Mouse (Mus musculus): ENCODE measurements at regions not wholly inside any gene's neighbourhood (a gene's known extent, or its start where the extent isn't known, plus 50 kb on each side); places are given as distances from the start of the nearest gene placed in this dataset.

DNA sequence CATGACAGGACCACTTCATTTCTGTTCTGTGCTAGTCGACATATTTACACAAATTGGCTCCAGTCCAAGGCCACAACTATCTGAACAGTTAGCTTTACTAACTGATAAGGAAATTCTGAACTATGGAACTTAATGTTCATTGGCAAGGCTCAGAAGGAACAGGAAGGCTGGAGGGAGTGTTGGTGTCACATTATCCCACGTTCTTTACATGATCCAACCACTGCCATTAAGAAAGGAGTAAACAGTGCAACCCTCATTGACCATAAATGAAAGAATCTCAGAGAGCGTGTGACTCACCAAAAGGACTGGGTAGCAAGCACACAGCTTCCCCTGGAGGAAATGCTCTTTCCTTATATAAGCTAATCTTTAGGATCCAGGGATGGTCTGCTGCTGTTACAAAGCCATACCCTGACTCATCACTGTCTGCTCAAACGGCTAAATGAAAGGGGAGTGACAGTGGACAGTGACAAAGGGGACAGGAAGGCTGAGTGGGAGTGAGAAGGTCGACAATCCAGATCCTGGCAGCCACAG lies 135.6 kb downstream of the Drd1 start:
- Histone ChIP-seq H3K4me2 (ENCODE audit: low read depth) (no peak overlapping the region), H3K27me3 (ENCODE audit: insufficient read depth, low read length) (no peaks in the 10 kb centered on the region), H3K36me3 (ENCODE audit: insufficient read depth) (no peaks in the 10 kb centered on the region), H3K4me1 (ENCODE audit: insufficient read depth) (no peaks in the 10 kb centered on the region; the same call in 1 of the 2 replicates), H3K9ac (no peak overlapping the region), H3K4me3 (ENCODE audit: low read depth, low read length) (no peak overlapping the region), H3K9me3 (ENCODE audit: low read length) (no peaks in the 10 kb centered on the region), H3K27ac (ENCODE audit: low read depth, low read length) (no peak overlapping the region)
- ATAC-seq (no peak), DNase-seq (no peak)
- WGBS = 60% methylated on average over 5 of the region's 5 CpGs
- TF ChIP-seq CTCF (IDR thresholded peaks at IDR 0.05; ENCODE audit: low read depth) = no peak

DNA sequence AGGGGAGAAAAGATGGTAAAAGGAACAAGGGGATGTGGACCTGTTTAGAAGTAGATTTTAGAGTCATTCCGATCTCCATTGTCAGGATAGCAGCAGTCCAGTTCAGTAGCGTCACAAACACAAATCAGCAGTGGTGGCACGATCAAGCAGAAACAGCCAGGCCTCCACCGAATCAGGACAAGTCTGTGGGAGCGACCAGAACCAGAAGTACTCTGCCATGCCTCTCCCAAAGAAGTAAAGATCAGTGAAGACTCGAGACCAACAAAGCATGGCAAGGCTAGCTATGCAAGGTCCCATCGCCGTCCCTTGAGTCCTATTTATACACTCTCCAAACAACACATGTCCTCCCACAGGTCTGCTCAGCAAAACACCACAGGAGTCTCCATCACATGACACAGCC lies 140.0 kb downstream of the Drd1 start:
- WGBS = 89% methylated on average over 8 of the region's 8 CpGs
- Histone ChIP-seq H3K9me3 (ENCODE audit: low read length) (no peaks in the 10 kb centered on the region), H3K36me3 (ENCODE audit: insufficient read depth) (no peaks in the 10 kb centered on the region), H3K27me3 (ENCODE audit: insufficient read depth, low read length) (no peaks in the 10 kb centered on the region), H3K4me1 (ENCODE audit: insufficient read depth) (no peaks in the 10 kb centered on the region), H3K4me2 (ENCODE audit: low read depth) (no peak overlapping the region), H3K27ac (ENCODE audit: low read depth, low read length) (no peak overlapping the region), H3K4me3 (ENCODE audit: low read depth, low read length) (no peak overlapping the region), H3K9ac (no peak overlapping the region)
- DNase-seq = no peak
- no peak for TF ChIP-seq CTCF (IDR thresholded peaks at IDR 0.05; ENCODE audit: low read depth)
- ATAC-seq = no peak

DNA sequence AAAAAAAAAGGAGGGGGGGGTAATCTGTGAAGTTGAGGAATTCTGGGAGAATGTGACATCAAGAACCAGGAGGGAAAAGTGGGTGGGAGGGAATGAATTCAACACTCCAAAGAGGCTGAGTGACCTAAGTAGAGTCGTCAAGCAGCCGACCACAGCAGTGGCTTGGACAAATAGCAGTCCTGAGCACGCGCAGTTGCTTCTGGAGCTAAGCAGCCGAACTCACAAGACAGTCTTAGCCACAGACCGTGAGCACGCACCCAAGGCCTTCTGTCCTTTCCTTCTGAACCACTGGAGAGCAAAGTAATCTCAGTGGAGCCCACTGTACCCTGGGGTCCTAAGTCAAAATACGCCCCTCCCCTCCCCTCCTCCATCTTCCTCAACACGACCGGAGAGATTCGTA lies 141.1 kb downstream of the Drd1 start:
- Histone ChIP-seq H3K9me3 (ENCODE audit: low read length) (no peaks in the 10 kb centered on the region), H3K9ac (no peak overlapping the region), H3K4me1 (ENCODE audit: insufficient read depth) (no peaks in the 10 kb centered on the region), H3K4me3 (ENCODE audit: low read depth, low read length) (no peak overlapping the region), H3K4me2 (ENCODE audit: low read depth) (no peak overlapping the region), H3K36me3 (ENCODE audit: insufficient read depth) (no peaks in the 10 kb centered on the region), H3K27ac (ENCODE audit: low read depth, low read length) (no peak overlapping the region), H3K27me3 (ENCODE audit: insufficient read depth, low read length) (no peaks in the 10 kb centered on the region)
- WGBS = 85% methylated on average over 11 of the region's 11 CpGs
- no peak for TF ChIP-seq CTCF (IDR thresholded peaks at IDR 0.05; ENCODE audit: low read depth)
- DNase-seq (no peak), ATAC-seq (no peak)

DNA sequence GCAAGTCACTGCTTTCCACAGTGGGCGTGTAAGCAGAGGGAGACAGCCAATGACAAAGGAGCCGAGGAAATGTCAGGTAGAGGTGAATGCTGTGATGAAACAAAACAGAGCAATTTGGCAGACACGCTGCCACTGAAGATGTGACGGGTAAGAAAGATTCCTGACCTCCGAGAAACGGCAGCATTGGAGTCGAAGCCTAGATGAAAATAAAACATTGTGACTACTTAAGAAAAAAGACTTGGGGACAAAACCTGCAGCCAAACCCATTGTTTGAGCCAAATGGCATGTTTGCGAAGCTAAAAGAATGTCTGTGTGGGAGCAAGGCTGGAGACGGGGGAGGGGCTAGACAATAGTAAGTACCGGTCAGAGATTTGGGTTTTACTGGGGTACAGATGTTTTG lies 142.0 kb downstream of the Drd1 start:
- Histone ChIP-seq H3K9ac (no peak overlapping the region), H3K4me3 (ENCODE audit: low read depth, low read length) (no peak overlapping the region), H3K4me1 (ENCODE audit: insufficient read depth) (no peaks in the 10 kb centered on the region), H3K36me3 (ENCODE audit: insufficient read depth) (no peaks in the 10 kb centered on the region), H3K4me2 (ENCODE audit: low read depth) (no peak overlapping the region), H3K27me3 (ENCODE audit: insufficient read depth, low read length) (no peaks in the 10 kb centered on the region), H3K27ac (ENCODE audit: low read depth, low read length) (no peak overlapping the region), H3K9me3 (ENCODE audit: low read length) (no peaks in the 10 kb centered on the region)
- DNase-seq (no peak), ATAC-seq (no peak)
- WGBS = 69% methylated on average over 10 of the region's 10 CpGs
- TF ChIP-seq CTCF (IDR thresholded peaks at IDR 0.05; ENCODE audit: low read depth) = no peak

DNA sequence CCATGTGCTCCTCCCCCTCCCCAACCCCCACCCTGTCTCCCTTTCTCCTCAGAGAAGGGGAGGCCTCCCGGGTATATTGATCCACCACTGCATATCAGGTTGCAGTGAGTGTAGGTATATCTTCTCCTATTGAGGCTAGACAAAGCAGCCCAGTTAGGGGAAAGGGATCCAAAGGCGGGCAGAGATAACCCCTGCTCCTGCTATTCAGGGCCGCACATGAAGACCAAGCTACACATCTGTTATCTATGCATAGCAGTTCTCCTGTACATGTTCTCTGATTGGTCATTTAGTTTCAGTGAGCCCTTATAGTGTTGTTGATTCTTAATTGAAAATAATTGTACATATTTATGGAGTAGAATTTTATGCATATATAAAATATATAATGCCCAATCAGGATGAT lies 143.7 kb downstream of the Drd1 start:
- no peaks in the 10 kb centered on the region for H3K36me3 ChIP-seq (ENCODE audit: insufficient read depth)
- H3K4me3 ChIP-seq (ENCODE audit: low read depth, low read length) = no peak overlapping the region
- H3K27ac ChIP-seq (ENCODE audit: low read depth, low read length) = no peak overlapping the region
- H3K4me2 ChIP-seq (ENCODE audit: low read depth) = no peak overlapping the region
- 61% methylated on average over 3 of the region's 3 CpGs for WGBS
- no peaks in the 10 kb centered on the region for H3K4me1 ChIP-seq (ENCODE audit: insufficient read depth)
- no peak for ATAC-seq
- H3K27me3 ChIP-seq (ENCODE audit: insufficient read depth, low read length) = no peaks in the 10 kb centered on the region
- no peak for DNase-seq
- H3K9me3 ChIP-seq (ENCODE audit: low read length) = no peaks in the 10 kb centered on the region
- no peak for TF ChIP-seq CTCF (IDR thresholded peaks at IDR 0.05; ENCODE audit: low read depth)
- H3K9ac ChIP-seq = no peak overlapping the region

DNA sequence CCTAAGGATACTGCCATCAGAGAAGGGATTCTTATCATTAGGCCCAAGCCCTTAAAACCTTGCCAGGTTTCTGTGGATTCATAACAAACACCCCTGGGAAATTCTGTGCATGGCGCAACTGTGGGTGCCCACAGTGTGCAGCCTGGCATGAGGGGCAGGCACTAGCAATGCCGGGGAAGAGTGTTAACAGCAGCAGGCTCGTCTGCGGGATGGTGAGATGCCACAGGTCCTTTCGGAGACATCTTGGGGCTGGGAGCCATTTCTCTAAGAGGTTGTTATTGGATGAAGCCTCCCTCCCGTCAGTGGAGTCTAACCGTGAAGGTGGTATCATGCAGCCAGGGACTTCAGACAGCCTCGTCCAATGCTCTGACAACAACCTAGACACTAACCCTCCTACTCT lies 144.2 kb downstream of the Drd1 start:
- Histone ChIP-seq H3K27me3 (ENCODE audit: insufficient read depth, low read length) (no peaks in the 10 kb centered on the region), H3K4me2 (ENCODE audit: low read depth) (no peak overlapping the region), H3K9ac (no peak overlapping the region), H3K9me3 (ENCODE audit: low read length) (no peaks in the 10 kb centered on the region), H3K36me3 (ENCODE audit: insufficient read depth) (no peaks in the 10 kb centered on the region), H3K4me3 (ENCODE audit: low read depth, low read length) (no peak overlapping the region), H3K4me1 (ENCODE audit: insufficient read depth) (no peaks in the 10 kb centered on the region), H3K27ac (ENCODE audit: low read depth, low read length) (no peak overlapping the region)
- WGBS = 86% methylated on average over 8 of the region's 8 CpGs
- TF ChIP-seq CTCF (IDR thresholded peaks at IDR 0.05; ENCODE audit: low read depth) = no peak
- ATAC-seq (no peak), DNase-seq (no peak)

DNA sequence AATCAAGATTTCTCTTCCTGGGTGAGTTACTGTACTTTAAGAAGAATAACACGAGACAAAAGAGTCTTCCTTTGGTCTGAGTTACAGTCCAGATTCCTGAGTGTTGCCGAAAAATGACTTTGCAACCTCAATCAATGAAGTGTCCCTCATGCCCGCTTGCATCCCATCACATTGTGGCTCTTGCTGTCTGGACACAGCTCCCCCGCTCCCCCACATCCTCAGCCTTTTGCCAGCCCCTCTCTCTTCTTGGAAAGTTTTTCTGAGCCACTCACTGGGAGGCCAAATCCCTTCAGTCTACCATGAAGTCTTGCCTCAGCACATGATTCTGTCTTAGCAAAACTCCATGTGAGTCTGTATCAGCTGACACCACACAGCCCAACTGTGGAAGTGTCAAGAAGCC lies 145.3 kb downstream of the Drd1 start:
- Histone ChIP-seq H3K27ac (ENCODE audit: low read depth, low read length) (no peak overlapping the region), H3K4me3 (ENCODE audit: low read depth, low read length) (no peak overlapping the region), H3K9me3 (ENCODE audit: low read length) (no peaks in the 10 kb centered on the region), H3K9ac (no peak overlapping the region), H3K27me3 (ENCODE audit: insufficient read depth, low read length) (no peaks in the 10 kb centered on the region), H3K36me3 (ENCODE audit: insufficient read depth) (no peaks in the 10 kb centered on the region), H3K4me2 (ENCODE audit: low read depth) (no peak overlapping the region), H3K4me1 (ENCODE audit: insufficient read depth) (no peaks in the 10 kb centered on the region)
- 69% methylated on average over 4 of the region's 4 CpGs for WGBS
- no peak for TF ChIP-seq CTCF (IDR thresholded peaks at IDR 0.05; ENCODE audit: low read depth)
- no peak for DNase-seq
- ATAC-seq = no peak

DNA sequence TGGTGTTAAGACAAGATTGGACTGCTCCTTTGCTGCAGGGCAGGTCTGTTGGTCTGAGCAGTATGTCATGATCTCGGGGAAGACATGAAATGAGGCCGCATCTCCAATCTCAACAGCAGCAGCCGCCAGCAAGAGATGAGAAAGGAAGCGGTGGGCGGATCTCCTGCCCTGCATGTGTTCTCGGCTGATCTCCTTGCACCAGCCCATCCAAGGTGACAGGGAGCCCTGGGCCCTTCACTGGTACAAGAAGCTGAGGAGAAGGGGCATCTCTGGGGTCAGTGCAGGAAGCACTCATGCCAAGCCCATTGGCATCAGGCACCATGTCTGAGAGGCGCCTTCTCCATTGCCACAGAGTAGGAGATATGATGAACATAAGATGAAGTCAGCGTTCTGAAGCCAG lies 151.0 kb downstream of the Drd1 start:
- no peak overlapping the region for H3K4me3 ChIP-seq (ENCODE audit: low read depth, low read length)
- no peaks in the 10 kb centered on the region for H3K36me3 ChIP-seq (ENCODE audit: insufficient read depth)
- no peak overlapping the region for H3K9ac ChIP-seq
- ATAC-seq (no peak), DNase-seq (no peak)
- no peak overlapping the region for H3K27ac ChIP-seq (ENCODE audit: low read depth, low read length)
- no peak overlapping the region for H3K4me2 ChIP-seq (ENCODE audit: low read depth)
- H3K9me3 ChIP-seq (ENCODE audit: low read length) = no peaks in the 10 kb centered on the region
- TF ChIP-seq CTCF (IDR thresholded peaks at IDR 0.05; ENCODE audit: low read depth) = no peak
- no peaks in the 10 kb centered on the region for H3K27me3 ChIP-seq (ENCODE audit: insufficient read depth, low read length)
- no peaks in the 10 kb centered on the region for H3K4me1 ChIP-seq (ENCODE audit: insufficient read depth)
- WGBS = 95% methylated on average over 8 of the region's 8 CpGs
